Mouse (Mus musculus) heart, embryonic 14.5 days (tissue): ENCODE data around the gene Prkar1a. TPM values are rescaled to one million over a fixed set of nuclear protein-coding genes. Genes with fewer than 3 reads are reported as not detected.
A peak's percentile ranks its signal among the peaks of the same experiment; 100 is the strongest.

Experiments used
- ATAC-seq: fragments of 200-750 bp; cut with Nextera tagmentation; 2 replicates; pipeline ENCODE4 v1.8.0; 2017; ENCODE audit warnings: low read depth, moderate TSS enrichment; ENCODE audit not compliant: insufficient number of reproducible peaks, insufficient read depth, low FRiP score
- H3K27ac ChIP-seq, 2 experiments: fragments of 200-500 bp in 1 of 2; fragments of 300-500 bp in 1 of 2; sonication (generic) in 1 of 2; replicated peaks in 1 of 2; 2 replicates each; pipeline ENCODE4 v1.5.1; 2012 to 2014; ENCODE audit warnings: low read depth in 2 of 2, low read length in 2 of 2, control low read depth in 1 of 2, mild to moderate bottlenecking in 1 of 2, mixed read lengths in 1 of 2; ENCODE audit not compliant: control insufficient read depth in 1 of 2, insufficient read depth in 1 of 2
- H3K27me3 ChIP-seq: fragments of 300-500 bp; sonication (generic); 2 replicates; pipeline ENCODE4 v1.6.1; 2014; ENCODE audit warnings: mild to moderate bottlenecking, low read length, control low read depth; ENCODE audit not compliant: control insufficient read depth, insufficient read depth
- H3K36me3 ChIP-seq: fragments of 300-500 bp; sonication (generic); 2 replicates; pipeline ENCODE4 v1.6.1; 2014; ENCODE audit warnings: mild to moderate bottlenecking, control low read depth, low read length, mixed read lengths; ENCODE audit not compliant: control insufficient read depth, insufficient read depth
- H3K4me1 ChIP-seq, 2 experiments: fragments of 200-500 bp in 1 of 2; fragments of 300-500 bp in 1 of 2; sonication (generic) in 1 of 2; 2 replicates each; pipeline ENCODE4 v1.6.1; 2012 to 2014; ENCODE audit warnings: low read length in 2 of 2, control low read depth in 1 of 2, mixed read lengths in 1 of 2; ENCODE audit not compliant: control insufficient read depth in 2 of 2, insufficient read depth in 2 of 2
- H3K4me2 ChIP-seq: fragments of 300-500 bp; sonication (generic); 2 replicates; pipeline ENCODE4 v1.6.1; 2014; ENCODE audit warnings: mild to moderate bottlenecking, low read length
- H3K4me3 ChIP-seq, 2 experiments: fragments of 200-500 bp in 1 of 2; fragments of 300-500 bp in 1 of 2; sonication (generic) in 1 of 2; 2 replicates each; pipeline ENCODE4 v1.5.1; 2012 to 2014; ENCODE audit warnings: low read length in 2 of 2, mild to moderate bottlenecking in 2 of 2, control low read depth in 1 of 2, low read depth in 1 of 2, moderate library complexity in 1 of 2; ENCODE audit not compliant: control insufficient read depth in 1 of 2, insufficient read depth in 1 of 2
- H3K9ac ChIP-seq: fragments of 300-500 bp; sonication (generic); 2 replicates; pipeline ENCODE4 v1.6.1; 2014; ENCODE audit warnings: mild to moderate bottlenecking, low read length
- H3K9me3 ChIP-seq: fragments of 300-500 bp; sonication (generic); 2 replicates; pipeline ENCODE4 v1.6.1; 2016; ENCODE audit warnings: low read length, control low read depth; ENCODE audit not compliant: control insufficient read depth
- WGBS: fragments of 180-500 bp; shearing (Covaris S2); extraction: QIAGEN DNeasy Blood & Tissue Kit; methylation state at CpG from one replicate; pipeline ENCODE4 v1.1.7; 2014; 5-methylcytosine and 5-hydroxymethylcytosine counted together
- polyA plus RNA-seq: library from polyadenylated mRNA; unstranded; fragments of >200 nt; fragmentation: Nextera tagmentation; extraction: Ambion mirVana; gene quantifications from 2 replicates; pipeline ENCODE4 v1.2.1, GENCODE M21; 2014

Prkar1a gene
- polyA plus RNA-seq, 1 experiment from 2014 or later: 492 TPM

GRCm38 (mm10) chr11:109622518-109623037 is 26.6 kb upstream of the Prkar1a start:
- Histone ChIP-seq H3K27ac (peak overlapping the region; percentile 93), H3K9ac (peak overlapping the region; percentile 46; the same call in 1 of the 2 replicates), H3K27me3 (no peaks in the 10 kb centered on the region), H3K9me3 (no peaks in the 10 kb centered on the region), H3K4me2 (peak overlapping the region; percentile 66), H3K4me1 (peaks cover 17 to 26% of the 10 kb centered on the region in 2 experiments), H3K4me3 (peak overlapping the region; percentile 24 to 27; a peak in 3 of 4 replicates), H3K36me3 (no peaks in the 10 kb centered on the region)
- 1% methylated on average over 15 of the region's 15 CpGs for WGBS
- peak; percentile 72 for ATAC-seq

DNA sequence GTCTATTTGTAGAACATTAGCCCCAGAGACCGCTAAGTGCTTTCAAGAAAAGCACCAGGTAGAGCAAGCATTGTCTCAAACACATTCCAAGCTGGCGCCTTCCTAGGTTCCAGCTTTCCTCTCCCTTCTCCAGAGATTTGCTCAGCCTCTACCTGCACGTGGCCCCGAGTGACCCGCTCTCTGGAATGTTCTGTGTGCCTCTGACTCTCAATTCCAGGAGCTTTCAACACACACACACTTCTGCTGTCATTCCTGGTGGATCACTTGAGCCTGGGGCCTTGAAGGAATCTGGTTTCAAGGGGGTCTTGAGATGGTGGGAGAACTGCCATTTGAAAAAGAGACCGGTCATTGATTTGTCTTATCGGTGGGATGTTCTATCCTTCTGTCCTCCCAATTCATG is 26.0 kb upstream of the Prkar1a start:
- Histone ChIP-seq H3K27ac (peak overlapping the region; percentile 91 to 93), H3K4me2 (peak overlapping the region; percentile 66)
- 38% methylated on average over 7 of the region's 7 CpGs for WGBS

DNA sequence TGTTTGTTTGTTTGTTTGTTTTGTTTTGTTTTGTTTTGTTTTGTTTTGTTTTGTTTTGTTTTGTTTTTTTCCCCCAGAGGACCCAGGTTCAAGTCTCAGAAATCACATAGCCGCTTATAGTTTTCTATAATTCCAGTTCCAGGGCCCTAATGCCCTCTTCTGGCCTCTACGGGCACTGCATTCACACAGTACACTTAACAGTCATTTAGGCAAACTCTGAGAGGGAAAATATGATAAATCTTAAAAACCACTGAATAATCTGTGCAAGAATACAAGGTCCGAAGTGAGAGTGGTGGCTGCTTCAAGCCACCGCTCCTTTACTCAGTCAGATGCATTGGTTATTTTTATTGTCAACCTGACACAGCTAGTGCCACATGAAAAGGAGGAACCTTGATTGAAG is 21.6 kb upstream of the Prkar1a start:
- Histone ChIP-seq H3K27ac (peak overlapping the region in 1 of 2 experiments; percentile 85; a peak in 2 of 4 replicates), H3K4me1 (peaks cover 18 to 31% of the 10 kb centered on the region in 2 experiments)

More for the DNA sequence above, 26.0 kb upstream of the Prkar1a start:
- H3K27me3 ChIP-seq: no peaks in the 10 kb centered on the region
- ATAC-seq: no peak
- no peaks in the 10 kb centered on the region for H3K9me3 ChIP-seq
- peaks cover 19 to 31% of the 10 kb centered on the region in 2 experiments for H3K4me1 ChIP-seq
- no peak overlapping the region for H3K4me3 ChIP-seq
- H3K9ac ChIP-seq: peak overlapping the region; percentile 46; the same call in 1 of the 2 replicates
- H3K36me3 ChIP-seq: no peaks in the 10 kb centered on the region

GRCm38 (mm10) chr11:109628099-109628498 is 21.1 kb upstream of the Prkar1a start:
- H3K36me3 ChIP-seq: no peaks in the 10 kb centered on the region
- no peak overlapping the region for H3K9ac ChIP-seq
- no peak overlapping the region for H3K4me3 ChIP-seq
- peak overlapping the region in 1 of 2 experiments; percentile 85; a peak in 2 of 4 replicates for H3K27ac ChIP-seq
- H3K4me1 ChIP-seq: peaks cover 17 to 27% of the 10 kb centered on the region in 2 experiments
- H3K9me3 ChIP-seq: no peaks in the 10 kb centered on the region
- no peak overlapping the region for H3K4me2 ChIP-seq
- no peak for ATAC-seq
- 65% methylated on average over 3 of the region's 3 CpGs for WGBS
- no peaks in the 10 kb centered on the region for H3K27me3 ChIP-seq

More for the DNA sequence above, 21.6 kb upstream of the Prkar1a start:
- Histone ChIP-seq H3K4me2 (no peak overlapping the region), H3K9ac (no peak overlapping the region), H3K36me3 (no peaks in the 10 kb centered on the region), H3K27me3 (no peaks in the 10 kb centered on the region), H3K9me3 (no peaks in the 10 kb centered on the region), H3K4me3 (no peak overlapping the region)
- no peak for ATAC-seq
- 89% methylated on average over 4 of the region's 4 CpGs for WGBS

- Histone ChIP-seq H3K27me3 (no peaks in the 10 kb centered on the region), H3K4me3 (no peak overlapping the region), H3K4me1 (peaks cover 10 to 17% of the 10 kb centered on the region in 2 experiments), H3K36me3 (no peaks in the 10 kb centered on the region), H3K9me3 (no peaks in the 10 kb centered on the region), H3K9ac (no peak overlapping the region), H3K27ac (peak overlapping the region; percentile 84 to 85), H3K4me2 (peak overlapping the region; percentile 46)
- ATAC-seq: peak; percentile 88
- 2% methylated on average over 10 of the region's 10 CpGs for WGBS
Measured at GRCm38 (mm10) chr11:109629021-109629521, 20.1 kb upstream of the Prkar1a start.

GRCm38 (mm10) chr11:109634928-109635327 is 14.3 kb upstream of the Prkar1a start:
- 67% methylated on average over 9 of the region's 9 CpGs for WGBS
- no peak overlapping the region for H3K4me2 ChIP-seq
- peaks cover 0 to 4% of the 10 kb centered on the region in 2 experiments; a peak in 1 of 4 replicates for H3K4me1 ChIP-seq
- no peaks in the 10 kb centered on the region for H3K27me3 ChIP-seq
- H3K36me3 ChIP-seq: no peaks in the 10 kb centered on the region
- H3K4me3 ChIP-seq: no peak overlapping the region
- no peak overlapping the region for H3K9ac ChIP-seq
- no peak for ATAC-seq
- H3K27ac ChIP-seq: no peak overlapping the region
- no peaks in the 10 kb centered on the region for H3K9me3 ChIP-seq

GRCm38 (mm10) chr11:109635871-109636395 is 13.3 kb upstream of the Prkar1a start:
- Histone ChIP-seq H3K4me1 (peaks cover 0 to 5% of the 10 kb centered on the region in 2 experiments; a peak in 2 of 4 replicates), H3K9me3 (no peaks in the 10 kb centered on the region), H3K27ac (no peak overlapping the region), H3K4me2 (no peak overlapping the region), H3K4me3 (no peak overlapping the region), H3K9ac (no peak overlapping the region), H3K27me3 (no peaks in the 10 kb centered on the region), H3K36me3 (no peaks in the 10 kb centered on the region)
- WGBS: 69% methylated on average over 6 of the region's 6 CpGs
- ATAC-seq: no peak
